Mouse (Mus musculus) effector memory CD4-positive, alpha-beta T cell, adult 5 months (primary cell): ENCODE results near the gene Nckipsd. TPM values are rescaled to one million over a fixed set of nuclear protein-coding genes. Genes with fewer than 3 reads are reported as not detected.

Experiments
- polyA plus RNA-seq: library from polyadenylated mRNA; unstranded; fragments of 100-300 nt; shearing (Covaris generic); gene quantifications from one replicate; pipeline ENCODE4 v1.2.1, GENCODE M21; 2017

Gene Nckipsd
- polyA plus RNA-seq, result 7.1 TPM

DNA sequence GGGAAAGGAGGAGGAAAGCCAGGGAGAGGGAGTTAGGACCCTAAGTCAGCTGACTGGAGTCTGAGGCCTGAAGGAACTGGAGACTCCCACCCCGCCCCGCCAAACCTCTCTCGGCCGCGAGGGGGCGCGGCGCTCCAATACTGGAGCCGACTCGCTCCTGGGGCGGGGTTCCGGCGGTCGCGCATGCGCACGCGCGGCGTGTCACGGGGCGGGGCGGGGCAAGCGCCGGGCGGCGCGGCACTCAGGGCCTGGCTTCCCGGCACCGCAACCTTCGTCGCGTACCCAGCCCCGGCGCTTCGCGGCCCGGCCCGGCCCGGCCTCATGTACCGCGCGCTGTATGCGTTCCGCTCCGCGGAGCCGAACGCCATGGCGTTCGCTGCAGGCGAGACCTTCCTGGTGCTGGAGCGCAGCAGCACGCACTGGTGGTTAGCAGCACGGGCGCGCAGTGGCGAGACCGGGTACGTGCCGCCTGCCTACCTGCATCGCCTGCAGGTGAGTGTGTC, at the start of gene Nckipsd:
Nckipsd (plus strand) TSS at position 206 of the 503 bp plus-strand sequence.

DNA sequence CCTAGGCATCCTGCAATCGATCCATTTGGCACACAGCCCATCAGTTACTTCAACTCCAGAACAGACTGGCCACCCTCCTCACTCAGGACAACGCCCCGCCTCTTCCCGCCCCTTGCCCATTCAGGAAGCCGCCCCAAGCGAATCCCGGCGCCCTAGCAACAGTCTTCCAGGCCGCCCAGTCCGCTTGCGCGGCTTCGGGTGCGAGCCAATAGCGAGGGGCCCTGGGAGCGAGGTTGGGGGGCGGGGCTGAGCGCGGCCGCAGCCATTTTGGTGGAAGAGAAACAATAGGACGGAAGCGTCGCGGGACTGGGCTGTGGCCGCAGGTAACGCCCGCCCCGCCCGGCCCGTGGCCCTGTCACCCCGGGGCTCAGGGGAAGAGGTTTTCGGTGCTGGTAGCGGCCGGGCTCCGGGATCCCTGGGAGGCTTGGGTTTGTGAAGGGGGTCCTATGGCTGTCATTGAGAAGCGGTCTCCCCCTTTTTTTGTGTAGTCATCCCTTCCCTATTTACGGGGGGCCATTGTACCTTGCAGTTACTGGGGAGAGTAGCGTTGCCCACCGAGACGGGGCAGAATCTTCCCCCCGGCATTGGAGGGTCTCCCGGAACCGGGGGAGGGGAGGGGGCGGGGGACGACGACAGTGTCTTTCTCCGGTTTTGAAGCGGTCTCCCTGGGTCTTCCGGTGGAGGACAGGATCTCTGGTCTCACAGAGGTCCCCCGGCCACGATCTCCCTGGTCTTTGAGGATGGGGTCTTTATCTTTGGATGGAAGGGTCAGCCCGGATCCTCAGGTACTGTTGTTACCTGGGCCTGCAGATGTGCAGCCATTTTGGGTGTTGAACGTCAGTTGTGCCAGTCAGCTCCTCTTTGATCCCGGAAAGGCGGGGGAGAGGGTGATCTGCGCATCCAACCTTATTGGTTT, 24.4 kb upstream of the Nckipsd start, which contains the start of gene Ip6k2:
Ip6k2 (plus strand) TSS at position 249 of the 916 bp plus-strand sequence.

DNA sequence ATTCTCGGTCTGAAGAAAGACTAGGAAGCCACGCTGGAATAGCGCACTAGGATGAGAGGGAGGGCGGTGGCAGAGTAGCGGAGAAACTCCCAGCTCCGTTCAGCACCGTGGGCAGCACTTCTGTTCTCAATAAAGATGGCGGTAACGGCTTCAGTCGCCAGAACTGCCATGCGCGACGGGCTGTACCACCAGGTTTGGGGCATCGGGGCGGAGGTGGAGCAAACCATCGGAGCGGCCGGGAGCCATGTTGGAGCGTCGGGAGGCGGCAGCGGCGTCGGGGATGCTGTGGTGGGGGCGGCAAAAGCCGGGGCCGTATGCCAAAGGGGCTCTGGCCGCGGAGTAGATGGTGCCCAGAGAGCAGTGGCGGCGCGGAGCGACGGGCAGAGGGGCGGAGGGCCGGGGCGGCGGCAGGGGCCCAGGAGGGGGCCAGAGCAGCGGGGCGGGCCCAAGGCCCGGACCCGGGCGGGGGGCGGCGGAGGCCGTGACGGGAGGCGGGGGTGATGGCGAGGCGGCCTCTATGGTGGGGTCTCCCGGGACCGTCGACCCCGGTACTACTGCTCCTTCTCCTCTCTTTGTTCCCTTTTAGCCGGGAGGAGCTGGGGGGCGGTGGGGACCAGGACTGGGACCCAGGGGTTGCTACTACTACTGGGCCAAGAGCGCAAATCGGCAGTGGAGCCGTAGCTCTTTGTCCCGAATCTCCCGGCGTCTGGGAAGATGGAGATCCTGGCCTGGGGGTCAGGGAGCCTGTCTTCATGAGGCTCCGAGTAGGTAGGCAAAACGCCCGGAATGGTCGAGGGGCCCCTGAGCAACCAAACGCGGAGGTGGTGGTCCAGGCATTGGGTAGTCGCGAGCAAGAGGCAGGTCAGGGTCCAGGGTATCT, 17.9 kb downstream of the Nckipsd start, which contains the start of gene Celsr3:
Celsr3 (plus strand) TSS at position 501 of the 880 bp plus-strand sequence.

DNA sequence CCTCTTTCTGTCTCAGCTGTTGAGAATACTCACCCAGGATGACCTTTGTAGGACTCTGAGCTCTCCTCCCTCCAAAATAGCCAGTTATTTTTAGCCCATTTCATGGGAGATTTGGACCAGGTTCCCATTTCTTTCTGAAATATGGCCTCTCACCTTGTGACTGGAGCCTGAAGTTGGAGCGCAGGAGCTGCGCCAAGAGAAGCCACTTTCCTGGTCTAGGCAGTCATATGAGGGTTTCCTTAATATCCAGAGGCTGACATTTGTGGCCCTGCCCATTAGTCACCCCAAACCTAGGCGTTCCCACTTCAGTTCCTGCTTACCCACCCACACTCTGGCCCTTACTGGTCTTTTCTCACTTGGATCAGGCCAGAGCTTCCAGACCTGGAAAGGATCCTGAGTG, 44.8 kb downstream of the Nckipsd start, which contains the start of gene Slc26a6:
Slc26a6 (plus strand) TSS at position 308 of the 400 bp plus-strand sequence.

Other genes starting within 250 kb of the Nckipsd start
- 178 TPM for gene Impdh2, start 248.1 kb upstream of the Nckipsd start, polyA plus RNA-seq
- 37.5 TPM for gene Ndufaf3, start 240.9 kb upstream of the Nckipsd start, polyA plus RNA-seq
- gene Dalrd3, start 238.5 kb upstream of the Nckipsd start, polyA plus RNA-seq, result 72.4 TPM
- 28.6 TPM for gene Wdr6, start 229.6 kb upstream of the Nckipsd start, polyA plus RNA-seq
- 11.5 TPM for gene P4htm, start 210.7 kb upstream of the Nckipsd start, polyA plus RNA-seq
- 179 TPM for gene Arih2, start 159.0 kb upstream of the Nckipsd start, polyA plus RNA-seq
- 20.0 TPM for gene Slc25a20, start 146.3 kb upstream of the Nckipsd start, polyA plus RNA-seq
- gene Prkar2a, start 119.1 kb upstream of the Nckipsd start, polyA plus RNA-seq, result 29.3 TPM
- gene Ip6k2, start 24.6 kb upstream of the Nckipsd start, polyA plus RNA-seq, result 29.7 TPM
- 0.04 TPM for gene Celsr3, start 18.0 kb downstream of the Nckipsd start, polyA plus RNA-seq
- 6.2 TPM for gene Slc26a6, start 44.9 kb downstream of the Nckipsd start, polyA plus RNA-seq
- gene Tmem89, start 106.3 kb downstream of the Nckipsd start, polyA plus RNA-seq, result not detected
- gene Uqcrc1, start 128.3 kb downstream of the Nckipsd start, polyA plus RNA-seq, result 210 TPM
- gene Col7a1, start 145.2 kb downstream of the Nckipsd start, polyA plus RNA-seq, result not detected
- not detected for gene Ucn2, start 177.6 kb downstream of the Nckipsd start, polyA plus RNA-seq
- gene Pfkfb4, start 183.4 kb downstream of the Nckipsd start, polyA plus RNA-seq, result 6.3 TPM
- gene Shisa5, start 230.2 kb downstream of the Nckipsd start, polyA plus RNA-seq, result 2,686 TPM